In genomic region chr2:178120651-178121374, GRCm38 (mm10) we compare ENCODE assay signal across 16 mouse cellular contexts. TPM values are rescaled to one million over a fixed set of nuclear protein-coding genes. Genes with fewer than 3 reads are reported as not detected.
DNase-seq lines count a peak whose midpoint lies in the region; ATAC-seq lines count a peak whose summit lies in the region.
"Had no signal": no experiment of that assay in that cellular context is flagged by ENCODE, and none has a peak within 500 bp of the region (broad histone marks: within the 10 kb centered on the region; RNA-seq: fewer than 3 reads in every experiment).

No protein-coding gene starts in this region.

- H3K36me3 ChIP-seq in forebrain, embryonic 10.5 days (replicated peaks), result no peaks in the 10 kb centered on the region
- H3K36me3 ChIP-seq in forebrain, embryonic 15.5 days, result no peaks in the 10 kb centered on the region
- H3K36me3 ChIP-seq in liver, embryonic 11.5 days (ENCODE audit: control insufficient read depth, insufficient read depth, low read length), result no peaks in the 10 kb centered on the region
- H3K36me3 ChIP-seq: heart, embryonic 13.5 days had no signal

- 92% methylated on average over 8 of the region's 8 CpGs for WGBS in forebrain, embryonic 10.5 days
- 91% methylated on average over 8 of the region's 8 CpGs for WGBS in forebrain, embryonic 15.5 days
- 86% methylated on average over 8 of the region's 8 CpGs for WGBS in liver, embryonic 11.5 days

- H3K27me3 ChIP-seq in forebrain, embryonic 10.5 days (ENCODE audit: poor library complexity, severe bottlenecking), result peaks cover 45% of the 10 kb centered on the region
- H3K27me3 ChIP-seq in forebrain, embryonic 15.5 days, result peaks cover 19% of the 10 kb centered on the region
- peaks cover 22% of the 10 kb centered on the region for H3K27me3 ChIP-seq in liver, embryonic 11.5 days (replicated peaks; ENCODE audit: control insufficient read depth, insufficient read depth, low read length)

- no peaks in the 10 kb centered on the region for H3K9me3 ChIP-seq in forebrain, embryonic 10.5 days
- H3K9me3 ChIP-seq in forebrain, embryonic 15.5 days, result no peaks in the 10 kb centered on the region
- H3K9me3 ChIP-seq in liver, embryonic 11.5 days (ENCODE audit: control insufficient read depth, low read length), result no peaks in the 10 kb centered on the region
- H3K9me3 ChIP-seq: heart, embryonic 13.5 days had no signal

- 0 out of 2 replicates have a peak overlapping the region, but pooled peaks have one; percentile 25 for H3K27ac ChIP-seq in forebrain, embryonic 10.5 days
- no peak overlapping the region for H3K27ac ChIP-seq in forebrain, embryonic 15.5 days (replicated peaks)
- H3K27ac ChIP-seq in liver, embryonic 11.5 days (ENCODE audit: low read depth, low read length), result no peak overlapping the region
- H3K27ac ChIP-seq: heart, embryonic 13.5 days; liver, embryonic 14.5 days had no signal

- H3K4me3 ChIP-seq in forebrain, embryonic 10.5 days, result no peak overlapping the region
- H3K4me3 ChIP-seq in forebrain, embryonic 15.5 days, result no peak overlapping the region
- H3K4me3 ChIP-seq in liver, embryonic 11.5 days (ENCODE audit: low read depth, low read length), result no peak overlapping the region
- H3K4me3 ChIP-seq: heart, embryonic 13.5 days; megakaryocyte, embryonic 14.5 days had no signal

- no peak overlapping the region for H3K4me2 ChIP-seq in forebrain, embryonic 15.5 days (replicated peaks)
- H3K4me2 ChIP-seq in liver, embryonic 11.5 days, result no peak overlapping the region
- H3K4me2 ChIP-seq: heart, embryonic 13.5 days had no signal

- no peak for ATAC-seq in forebrain, embryonic 15.5 days (replicated peaks)
- ATAC-seq in liver, embryonic 11.5 days (replicated peaks; ENCODE audit: low FRiP score), result no peak
- ATAC-seq: forebrain, embryonic 14.5 days had no signal

- DNase-seq in forebrain, embryonic 10.5 days (ENCODE audit: extremely low spot score, low spot score), result peak; percentile 10
- DNase-seq in liver, embryonic 11.5 days (ENCODE audit: low spot score), result peak; percentile 24
- no peak for DNase-seq in liver
- DNase-seq in brain, adult 2 months (ENCODE audit: low read depth, low spot score), result peak; percentile 72
- peak; percentile 69 to 72 for DNase-seq in cerebellum, postnatal 25 days
- no peak for DNase-seq in spleen, adult 12 weeks (ENCODE audit: low spot score)
- DNase-seq in Muller cell, postnatal 12 days (ENCODE audit: inconsistent ontology term), result no peak
- DNase-seq: adrenal gland, adult 8-10 months; kidney, adult 9 months; kidney, postnatal 36 days; right cerebral cortex, postnatal 4 days had no signal

- peaks cover 39% of the 10 kb centered on the region for H3K4me1 ChIP-seq in forebrain, embryonic 10.5 days
- peaks cover 11% of the 10 kb centered on the region for H3K4me1 ChIP-seq in forebrain, embryonic 15.5 days
- no peaks in the 10 kb centered on the region for H3K4me1 ChIP-seq in liver, embryonic 11.5 days (replicated peaks; ENCODE audit: control insufficient read depth, insufficient read depth, low read length)

- no peak overlapping the region for H3K9ac ChIP-seq in forebrain, embryonic 15.5 days (replicated peaks)
- no peak overlapping the region for H3K9ac ChIP-seq in liver, embryonic 11.5 days (ENCODE audit: low read depth, low read length)
- H3K9ac ChIP-seq: heart, embryonic 13.5 days; liver, embryonic 14.5 days had no signal

RNA-seq across cellular contexts. Expression of gene Phactr3, which starts 2.0 kb away (rescaled TPM):
- 4.2 and 4.9 TPM in 2 replicates for polyA plus RNA-seq in forebrain, embryonic 10.5 days (2016; fragmentation: Nextera tagmentation; extraction: Ambion mirVana)
- 53.9 and 57.5 TPM in 2 replicates for polyA plus RNA-seq in forebrain, embryonic 15.5 days (2015; fragmentation: Nextera tagmentation; extraction: Ambion mirVana)
- 0.43 and 0.90 TPM in 2 replicates for polyA plus RNA-seq in liver, embryonic 11.5 days (2014; fragmentation: Nextera tagmentation; extraction: Ambion mirVana)

RNA-seq across cellular contexts. Expression of gene Zfp931, which starts 42.5 kb away (rescaled TPM):
- 18.4 and 19.9 TPM in 2 replicates for polyA plus RNA-seq in forebrain, embryonic 10.5 days (2016; fragmentation: Nextera tagmentation; extraction: Ambion mirVana)
- polyA plus RNA-seq in forebrain, embryonic 15.5 days (2015; fragmentation: Nextera tagmentation; extraction: Ambion mirVana), result 13.4 TPM in 2 replicates
- 9.6 TPM in 2 replicates for polyA plus RNA-seq in liver, embryonic 11.5 days (2014; fragmentation: Nextera tagmentation; extraction: Ambion mirVana)

Comparison
In these comparisons a context has a peak if more than half of its experiments do, and no peak if none do; other contexts are left out.
1. DNase-seq: peak in forebrain, embryonic 10.5 days (single experiment), liver, embryonic 11.5 days (single experiment), brain, adult 2 months (single experiment) and cerebellum, postnatal 25 days (2 of 2); none in liver (single experiment), spleen, adult 12 weeks (single experiment) and Muller cell, postnatal 12 days (single experiment).